Mouse (Mus musculus): ENCODE measurements around the gene Mup13. TPM values are rescaled to one million over a fixed set of nuclear protein-coding genes. Genes with fewer than 3 reads are reported as not detected.
"Not testable (repeated sequence)": the region's sequence is repeated elsewhere in the genome, so short reads cannot be mapped to it uniquely, and the experiment has no call there.

Mup13 gene
- total RNA-seq (2021): not detected

- DNase-seq: not testable (repeated sequence)
Measured at GRCm38 (mm10) chr4:61228186-61228585, at the start of gene Mup13. TSS of gene Mup13 (minus strand) at chr4:61228286.

Other genes starting within 250 kb of the Mup13 start
- not detected for gene Mup14, start 75.7 kb upstream of the Mup13 start, total RNA-seq (2021)
- gene Mup15, start 211.5 kb upstream of the Mup13 start, total RNA-seq (2021): not detected